ENCODE assay signal across 8 mouse cellular contexts in genomic region chr16:96230411-96230810, GRCm38 (mm10). TPM values are rescaled to one million over a fixed set of nuclear protein-coding genes. Genes with fewer than 3 reads are reported as not detected.
DNase-seq lines count a peak whose midpoint lies in the region; ATAC-seq and TF ChIP-seq lines count a peak whose summit lies in the region.

No protein-coding gene starts in this region.

- H3K27ac ChIP-seq in kidney, adult 2 months (ENCODE audit: insufficient read depth, low read depth, low read length) = no peak overlapping the region
- no peak overlapping the region for H3K27ac ChIP-seq in midbrain, postnatal 0 days (ENCODE audit: low read depth, low read length)

- no peak for TF ChIP-seq POLR2A in kidney, adult 2 months (IDR thresholded peaks at IDR 0.05; ENCODE audit: low read depth, low read length)

- TF ChIP-seq CTCF in kidney, adult 2 months (conservative IDR thresholded peaks at IDR 0.05; ENCODE audit: insufficient read depth, insufficient read length, low read depth, low read length) = peak; percentile 95
- TF ChIP-seq CTCF in midbrain, postnatal 0 days (IDR thresholded peaks at IDR 0.05) = peak; percentile 93

- H3K4me3 ChIP-seq in kidney, adult 2 months (ENCODE audit: insufficient read depth, low read depth, low read length) = no peak overlapping the region
- H3K4me3 ChIP-seq in midbrain, postnatal 0 days (ENCODE audit: low read depth, low read length) = no peak overlapping the region

- no peaks in the 10 kb centered on the region for H3K27me3 ChIP-seq in kidney, adult 2 months (replicated peaks; ENCODE audit: control insufficient read depth, insufficient read depth, low read length)
- H3K27me3 ChIP-seq in midbrain, postnatal 0 days (ENCODE audit: insufficient read depth, low read length) = no peaks in the 10 kb centered on the region

- DNase-seq in 3T3-L1 (ENCODE audit: low read depth, low spot score) = peak; percentile 84
- peak; percentile 59 to 69 for DNase-seq in adrenal gland, adult 18-20 months (ENCODE audit: low spot score in 2 of 2)
- peak; percentile 94 for DNase-seq in embryo, embryonic 10 days (ENCODE audit: low spot score)
- peak; percentile 79 for DNase-seq in kidney, adult 2 months
- DNase-seq in left cerebral cortex, postnatal 4 days = peak; percentile 84
- DNase-seq in midbrain, postnatal 0 days (ENCODE audit: low spot score) = peak; percentile 89
- peak; percentile 46 for DNase-seq in spleen, postnatal 36 days (ENCODE audit: low spot score in 2 of 2)

- no peaks in the 10 kb centered on the region for H3K9me3 ChIP-seq in midbrain, postnatal 0 days (ENCODE audit: low read length)

- peak; percentile 93 for ATAC-seq in granulocyte monocyte progenitor cell, adult 5-6 weeks (replicated peaks; ENCODE audit: poor library complexity, severe bottlenecking)
- 0 out of 2 replicates have a peak, but pooled peaks have one; percentile 47 for ATAC-seq in midbrain, postnatal 0 days (ENCODE audit: low FRiP score)

- WGBS in kidney, adult 2 months = 28% methylated on average over 11 of the region's 11 CpGs
- 28% methylated on average over 11 of the region's 11 CpGs for WGBS in midbrain, postnatal 0 days

- no peak overlapping the region for H3K4me2 ChIP-seq in midbrain, postnatal 0 days (ENCODE audit: low read depth, low read length, poor library complexity, severe bottlenecking)

- no peaks in the 10 kb centered on the region for H3K36me3 ChIP-seq in kidney, adult 2 months (ENCODE audit: control insufficient read depth, insufficient read depth, low read length)
- no peaks in the 10 kb centered on the region for H3K36me3 ChIP-seq in midbrain, postnatal 0 days (ENCODE audit: insufficient read depth, low read length)

- intact Hi-C loops in left cerebral cortex, postnatal 4 days (cut with DNase I) = loop anchor here (2.0 kb wide), 1 partner anchor 112 kb away; no protein-coding TSS in a partner anchor

- no peak overlapping the region for H3K9ac ChIP-seq in midbrain, postnatal 0 days (replicated peaks; ENCODE audit: low read length, poor library complexity, severe bottlenecking)

- no peaks in the 10 kb centered on the region for H3K4me1 ChIP-seq in kidney, adult 2 months (ENCODE audit: control insufficient read depth, insufficient read depth, low read length)
- H3K4me1 ChIP-seq in midbrain, postnatal 0 days (ENCODE audit: insufficient read depth, low read length) = 0 out of 2 replicates have a peak, but pooled peaks cover 4% of the 10 kb centered on the region

RNA-seq across cellular contexts. Expression of gene B3galt5, which starts 5.2 kb away (rescaled TPM):
- total RNA-seq in adrenal gland, adult 18-20 months (2021) = under 1 TPM; 0.13 to 0.42 TPM
- 0.21 and 0.36 TPM in 2 replicates for total RNA-seq in granulocyte monocyte progenitor cell, adult 5-6 weeks (2014; fragmentation: Nextera tagmentation)
- total RNA-seq in granulocyte monocyte progenitor cell, adult 5-6 weeks (2017) = 0.39 and 4.3 TPM in 2 replicates
- polyA plus RNA-seq in kidney, adult 2 months (2012; rRNA removed) = 9.7 and 10.3 TPM in 2 replicates
- 1 to 10 TPM; 3.3 to 4.5 TPM for total RNA-seq in left cerebral cortex, postnatal 4 days (2021)
- 9.0 and 12.1 TPM in 2 replicates for total RNA-seq in midbrain, postnatal 0 days (2014; rRNA removed)
- polyA plus RNA-seq in midbrain, postnatal 0 days (2015; fragmentation: Nextera tagmentation; extraction: Ambion mirVana) = 5.9 and 6.1 TPM in 2 replicates

RNA-seq across cellular contexts. Expression of gene Sh3bgr, which starts 30.2 kb away (rescaled TPM):
- 10 to 100 TPM; 18.5 to 30.4 TPM for total RNA-seq in adrenal gland, adult 18-20 months (2021)
- not detected in 2 replicates for total RNA-seq in granulocyte monocyte progenitor cell, adult 5-6 weeks (2014; fragmentation: Nextera tagmentation)
- total RNA-seq in granulocyte monocyte progenitor cell, adult 5-6 weeks (2017) = not detected in 2 replicates
- 4.5 and 6.7 TPM in 2 replicates for polyA plus RNA-seq in kidney, adult 2 months (2012; rRNA removed)
- total RNA-seq in left cerebral cortex, postnatal 4 days (2021) = 1 to 10 TPM; 1.9 to 3.3 TPM
- total RNA-seq in midbrain, postnatal 0 days (2014; rRNA removed) = 2.2 and 2.4 TPM in 2 replicates
- polyA plus RNA-seq in midbrain, postnatal 0 days (2015; fragmentation: Nextera tagmentation; extraction: Ambion mirVana) = 5.4 and 6.8 TPM in 2 replicates

RNA-seq across cellular contexts. Expression of gene Lca5l, which starts 38.3 kb away (rescaled TPM):
- total RNA-seq in adrenal gland, adult 18-20 months (2021) = 1 to 10 TPM; 1.0 to 1.4 TPM
- not detected in 2 replicates for total RNA-seq in granulocyte monocyte progenitor cell, adult 5-6 weeks (2014; fragmentation: Nextera tagmentation)
- not detected in 2 replicates for total RNA-seq in granulocyte monocyte progenitor cell, adult 5-6 weeks (2017)
- polyA plus RNA-seq in kidney, adult 2 months (2012; rRNA removed) = 0.39 and 0.47 TPM in 2 replicates
- 1 to 10 TPM; 1.7 to 2.0 TPM for total RNA-seq in left cerebral cortex, postnatal 4 days (2021)
- total RNA-seq in midbrain, postnatal 0 days (2014; rRNA removed) = 2.7 and 3.0 TPM in 2 replicates
- polyA plus RNA-seq in midbrain, postnatal 0 days (2015; fragmentation: Nextera tagmentation; extraction: Ambion mirVana) = 2.3 and 2.4 TPM in 2 replicates
